Mouse (Mus musculus): Measurements from ENCODE around the gene 2010315B03Rik. TPM values are rescaled to one million over a fixed set of nuclear protein-coding genes. Genes with fewer than 3 reads are reported as not detected.

2010315B03Rik gene
- polyA plus RNA-seq (2017; shearing (Covaris generic)): 9.9 TPM

GRCm38 (mm10) chr9:124312171-124313142 is at the start of gene 2010315B03Rik:
TSS of gene 2010315B03Rik (minus strand) at chr9:124312696.

Other genes starting within 250 kb of the 2010315B03Rik start
- 1.1 TPM for gene Ccr2, start 210.7 kb downstream of the 2010315B03Rik start, polyA plus RNA-seq (2017; shearing (Covaris generic))
- 2.9 TPM for gene Ccr5, start 191.2 kb downstream of the 2010315B03Rik start, polyA plus RNA-seq (2017; shearing (Covaris generic))
- 106 TPM for gene Ppp2r3d, start 164.2 kb upstream of the 2010315B03Rik start, polyA plus RNA-seq (2017; shearing (Covaris generic))
- not detected for gene Gm21836, start 181.1 kb upstream of the 2010315B03Rik start, polyA plus RNA-seq (2017; shearing (Covaris generic))